Mouse (Mus musculus) MN1 (cell line): ENCODE results near the gene Plpp7.

ENCODE experiments used
- DNase-seq: peaks from one replicate; pipeline ENCODE4 v3.0.0-alpha.2; 2016; ENCODE audit warnings: low spot score

Plpp7 gene

GRCm38 (mm10) chr2:32141602-32142001, 46.3 kb downstream of the Plpp7 start:
- DNase-seq = no peak

- DNase-seq = no peak
Observed at GRCm38 (mm10) chr2:32142368-32142767, 47.0 kb downstream of the Plpp7 start.

GRCm38 (mm10) chr2:32144633-32145032, 49.3 kb downstream of the Plpp7 start:
- DNase-seq = no peak

- peak; percentile 75 for DNase-seq
Observed at GRCm38 (mm10) chr2:32146617-32147162, 51.4 kb downstream of the Plpp7 start.

GRCm38 (mm10) chr2:32150135-32150534, 54.8 kb downstream of the Plpp7 start:
- DNase-seq = no peak

GRCm38 (mm10) chr2:32150562-32150923, 55.2 kb downstream of the Plpp7 start:
- DNase-seq = no peak

GRCm38 (mm10) chr2:32150924-32151659, 55.8 kb downstream of the Plpp7 start, which contains the start of gene Prrc2b:
TSS of gene Prrc2b (plus strand) at chr2:32151082.
- DNase-seq = peak; percentile 68

GRCm38 (mm10) chr2:32151660-32152366, 56.5 kb downstream of the Plpp7 start:
- DNase-seq = peak; percentile 51

- no peak for DNase-seq
Observed at GRCm38 (mm10) chr2:32152367-32153034, 57.2 kb downstream of the Plpp7 start.

- DNase-seq = peak; percentile 51
Observed at GRCm38 (mm10) chr2:32153041-32153790, 57.9 kb downstream of the Plpp7 start.

GRCm38 (mm10) chr2:32153791-32154119, 58.4 kb downstream of the Plpp7 start:
- no peak for DNase-seq

- DNase-seq = no peak
Observed at GRCm38 (mm10) chr2:32154334-32154997, 59.1 kb downstream of the Plpp7 start.

GRCm38 (mm10) chr2:32154998-32155541, 59.7 kb downstream of the Plpp7 start:
- no peak for DNase-seq

- no peak for DNase-seq
Observed at GRCm38 (mm10) chr2:32155614-32156013, 60.3 kb downstream of the Plpp7 start.

GRCm38 (mm10) chr2:32156645-32157044, 61.3 kb downstream of the Plpp7 start:
- DNase-seq = no peak

GRCm38 (mm10) chr2:32157328-32157727, 62.0 kb downstream of the Plpp7 start:
- no peak for DNase-seq

- no peak for DNase-seq
Observed at GRCm38 (mm10) chr2:32158616-32159239, 63.4 kb downstream of the Plpp7 start.
